Comparison of ENCODE assay signal across 8 mouse cellular contexts in genomic region chr1:21014463-21014862, GRCm38 (mm10).
DNase-seq lines count a peak whose midpoint lies in the region; ATAC-seq and TF ChIP-seq lines count a peak whose summit lies in the region.

No protein-coding gene starts in this region.

- peaks cover 15% of the 10 kb centered on the region; the same call in 1 of the 2 replicates for H3K36me3 ChIP-seq in intestine, postnatal 0 days (ENCODE audit: control insufficient read depth, insufficient read depth)
- H3K36me3 ChIP-seq in midbrain, embryonic 11.5 days (ENCODE audit: control insufficient read depth, insufficient read depth, low read length), result no peaks in the 10 kb centered on the region

- H3K4me1 ChIP-seq in intestine, postnatal 0 days (replicated peaks; ENCODE audit: control insufficient read depth, insufficient read depth, low read length), result 0 out of 2 replicates have a peak, but pooled peaks cover 3% of the 10 kb centered on the region
- no peaks in the 10 kb centered on the region for H3K4me1 ChIP-seq in midbrain, embryonic 11.5 days (ENCODE audit: control insufficient read depth, insufficient read depth, low read length)

- no peaks in the 10 kb centered on the region for H3K27me3 ChIP-seq in intestine, postnatal 0 days (replicated peaks; ENCODE audit: control insufficient read depth, insufficient read depth, low read length)
- H3K27me3 ChIP-seq in midbrain, embryonic 11.5 days (ENCODE audit: control insufficient read depth, insufficient read depth, low read length), result no peaks in the 10 kb centered on the region

- H3K9me3 ChIP-seq in intestine, postnatal 0 days (ENCODE audit: control insufficient read depth), result no peaks in the 10 kb centered on the region
- H3K9me3 ChIP-seq in midbrain, embryonic 11.5 days (ENCODE audit: control insufficient read depth, low read length), result no peaks in the 10 kb centered on the region

- H3K9ac ChIP-seq in intestine, postnatal 0 days (ENCODE audit: low read depth, low read length), result no peak overlapping the region
- H3K9ac ChIP-seq in midbrain, embryonic 11.5 days (ENCODE audit: low read length), result no peak overlapping the region

- WGBS in intestine, postnatal 0 days, result 23% methylated on average over 8 of the region's 8 CpGs
- WGBS in midbrain, embryonic 11.5 days, result 71% methylated on average over 8 of the region's 8 CpGs

- no peak overlapping the region for H3K27ac ChIP-seq in intestine, postnatal 0 days (ENCODE audit: low read depth, low read length)
- no peak overlapping the region for H3K27ac ChIP-seq in midbrain, embryonic 11.5 days (ENCODE audit: low read depth, low read length)

- H3K4me2 ChIP-seq in intestine, postnatal 0 days (replicated peaks; ENCODE audit: low read depth), result no peak overlapping the region
- H3K4me2 ChIP-seq in midbrain, embryonic 11.5 days, result no peak overlapping the region

- no peak overlapping the region for H3K4me3 ChIP-seq in intestine, postnatal 0 days (ENCODE audit: low read depth, low read length)
- H3K4me3 ChIP-seq in midbrain, embryonic 11.5 days (ENCODE audit: low read depth, low read length), result no peak overlapping the region

- peak; percentile 18 for DNase-seq in right cerebral cortex, postnatal 25 days
- DNase-seq in right cerebral cortex, postnatal 10 days (ENCODE audit: low spot score in 2 of 2), result no peak
- DNase-seq in gastrocnemius, postnatal 10 days, result peak; percentile 62
- no peak for DNase-seq in B cell, adult 2 months
- DNase-seq in thymus, postnatal 10 days (ENCODE audit: low spot score in 2 of 2), result no peak
- no peak for DNase-seq in midbrain, embryonic 11.5 days (ENCODE audit: low spot score, missing footprints)

- TF ChIP-seq CTCF in intestine, postnatal 0 days (IDR thresholded peaks at IDR 0.05; ENCODE audit: low read depth), result no peak

- peak; percentile 90 for ATAC-seq in intestine, postnatal 0 days
- ATAC-seq in megakaryocyte, adult 5-6 weeks (ENCODE audit: poor library complexity, severe bottlenecking), result peak; percentile 95
- no peak for ATAC-seq in midbrain, embryonic 11.5 days (ENCODE audit: low FRiP score)

Comparison
In these comparisons a context has a peak if more than half of its experiments do, and no peak if none do; other contexts are left out.
1. DNase-seq: peak in right cerebral cortex, postnatal 25 days (single experiment) and gastrocnemius, postnatal 10 days (single experiment); none in right cerebral cortex, postnatal 10 days (0 of 2), B cell, adult 2 months (0 of 2), thymus, postnatal 10 days (0 of 2) and midbrain, embryonic 11.5 days (single experiment).